Mouse (Mus musculus): ENCODE results near the gene Clk4.

The Clk4 gene

DNA sequence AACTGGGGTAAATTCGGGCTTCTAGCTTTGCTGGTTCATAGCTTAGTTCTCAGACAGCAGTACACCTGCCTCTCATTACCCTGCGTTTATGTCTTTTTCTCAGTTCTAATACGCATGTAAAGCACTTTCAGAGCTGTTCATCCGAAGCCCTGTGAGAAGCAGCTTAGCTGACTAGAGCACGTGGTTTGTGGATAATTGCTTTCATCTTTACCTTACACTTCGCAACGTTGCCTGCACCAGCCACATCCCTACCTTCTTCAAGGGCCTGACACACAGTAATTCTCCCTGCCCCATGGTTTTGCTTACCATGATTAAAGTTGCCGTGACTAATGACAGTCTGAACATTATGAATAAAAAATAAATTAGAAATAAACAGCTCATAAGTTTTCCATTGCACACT lies 50.3 kb downstream of the Clk4 start:
- DNase-seq (ENCODE audit: low spot score): no peak

DNA sequence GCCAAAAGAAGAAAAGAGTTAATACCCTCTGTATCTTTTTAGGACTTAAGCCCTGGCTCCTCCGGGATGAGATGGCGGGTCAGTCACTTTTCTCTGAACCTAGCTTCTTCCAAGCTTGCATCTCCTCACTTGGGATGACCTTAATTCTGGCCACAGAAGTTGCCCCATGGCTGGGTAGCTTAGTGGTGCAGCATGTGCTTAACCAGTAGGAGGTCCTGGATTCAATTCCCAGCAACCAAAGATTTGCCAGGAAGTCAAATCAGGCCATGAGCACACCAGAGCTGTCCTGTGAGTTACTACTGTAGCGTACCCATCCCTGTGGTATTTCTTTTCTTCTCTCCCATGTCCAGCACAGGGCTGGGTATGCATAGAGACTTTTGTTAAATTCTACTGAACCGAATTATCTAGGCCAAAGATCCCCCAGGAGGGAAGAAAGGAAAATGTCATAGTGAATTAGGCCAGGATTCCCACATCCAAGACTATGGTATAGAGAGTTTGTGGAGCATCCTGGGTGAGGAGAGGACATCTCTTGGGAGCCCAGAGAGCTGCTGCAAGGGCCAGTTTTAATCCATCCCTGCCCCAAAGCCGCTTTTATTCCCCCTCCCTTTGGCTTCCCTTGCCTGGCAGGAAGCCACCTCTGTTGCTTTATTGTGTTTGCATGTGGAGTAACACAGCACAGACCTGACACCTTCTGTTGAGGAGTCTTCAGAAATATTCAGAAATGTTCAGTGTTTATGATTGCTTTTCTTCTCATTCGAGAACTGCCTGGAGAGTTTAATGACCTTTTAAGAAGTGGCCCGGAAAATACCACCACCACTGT lies 54.7 kb downstream of the Clk4 start:
- no peak for DNase-seq (ENCODE audit: low spot score)

DNA sequence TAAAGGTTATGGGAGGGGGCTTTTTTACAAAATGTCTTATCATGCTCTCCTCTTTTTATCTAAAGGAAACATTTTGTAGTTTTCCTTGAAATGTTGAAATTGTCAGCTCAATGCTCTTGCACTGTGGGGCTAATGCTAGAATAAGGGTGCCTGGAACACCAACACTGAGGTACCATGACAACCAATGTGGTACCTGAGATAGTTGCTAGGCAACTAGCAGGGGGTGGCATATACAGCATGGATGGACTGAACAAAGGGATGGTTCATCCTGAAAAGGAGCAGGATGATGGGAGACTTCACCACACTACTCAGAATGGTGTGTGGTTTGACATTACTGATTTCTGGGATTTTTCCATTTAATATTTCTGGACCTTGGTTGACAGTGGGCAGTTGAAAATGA lies 59.1 kb downstream of the Clk4 start:
- DNase-seq (ENCODE audit: low spot score): no peak

DNA sequence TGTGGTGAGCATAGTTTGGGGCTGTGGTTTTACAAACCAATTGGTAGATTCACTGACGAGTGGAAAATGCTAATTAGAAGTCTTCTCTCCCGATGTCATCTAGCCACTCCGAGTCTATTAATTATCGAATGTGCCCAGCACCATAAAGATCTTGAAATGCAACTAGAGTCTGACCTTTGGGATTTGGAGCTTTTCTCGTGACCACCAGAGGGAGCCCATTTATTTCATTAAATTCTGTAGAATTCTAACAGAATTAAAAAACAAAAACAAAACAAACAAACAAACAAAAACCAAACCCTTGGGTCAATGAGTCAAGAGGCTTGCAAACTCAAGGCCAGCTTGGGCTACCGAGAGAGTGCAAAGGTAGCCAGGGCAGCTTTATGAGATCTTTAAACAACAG lies 65.4 kb downstream of the Clk4 start:
- no peak for DNase-seq (ENCODE audit: low spot score)

DNA sequence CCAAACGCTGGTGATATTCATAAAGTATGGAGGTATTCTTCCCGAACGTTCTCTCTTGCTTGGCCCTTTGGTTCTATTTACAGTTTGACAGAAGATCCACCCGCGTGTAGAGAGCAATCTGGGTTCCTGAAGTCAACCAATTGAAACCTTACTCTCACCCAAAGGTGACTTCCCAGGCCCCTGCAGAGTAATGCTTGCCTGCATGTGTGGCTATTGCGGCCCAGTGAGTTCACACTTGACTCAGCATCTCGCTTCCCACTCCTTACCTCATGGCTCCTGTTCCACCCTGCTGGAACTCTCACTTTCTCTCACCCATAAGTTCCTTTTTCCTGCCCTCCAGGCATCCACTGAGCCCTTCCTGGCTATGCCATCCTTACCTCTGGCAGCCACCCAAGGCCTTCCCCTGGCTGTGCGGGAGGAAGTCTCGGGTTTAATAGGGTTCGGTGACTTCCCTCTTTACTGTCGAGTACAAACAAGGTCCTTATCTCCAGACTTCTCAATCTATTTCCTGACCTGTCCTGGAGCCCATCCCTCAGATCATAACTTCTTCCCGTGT lies 66.9 kb downstream of the Clk4 start:
- DNase-seq (ENCODE audit: low spot score): no peak

DNA sequence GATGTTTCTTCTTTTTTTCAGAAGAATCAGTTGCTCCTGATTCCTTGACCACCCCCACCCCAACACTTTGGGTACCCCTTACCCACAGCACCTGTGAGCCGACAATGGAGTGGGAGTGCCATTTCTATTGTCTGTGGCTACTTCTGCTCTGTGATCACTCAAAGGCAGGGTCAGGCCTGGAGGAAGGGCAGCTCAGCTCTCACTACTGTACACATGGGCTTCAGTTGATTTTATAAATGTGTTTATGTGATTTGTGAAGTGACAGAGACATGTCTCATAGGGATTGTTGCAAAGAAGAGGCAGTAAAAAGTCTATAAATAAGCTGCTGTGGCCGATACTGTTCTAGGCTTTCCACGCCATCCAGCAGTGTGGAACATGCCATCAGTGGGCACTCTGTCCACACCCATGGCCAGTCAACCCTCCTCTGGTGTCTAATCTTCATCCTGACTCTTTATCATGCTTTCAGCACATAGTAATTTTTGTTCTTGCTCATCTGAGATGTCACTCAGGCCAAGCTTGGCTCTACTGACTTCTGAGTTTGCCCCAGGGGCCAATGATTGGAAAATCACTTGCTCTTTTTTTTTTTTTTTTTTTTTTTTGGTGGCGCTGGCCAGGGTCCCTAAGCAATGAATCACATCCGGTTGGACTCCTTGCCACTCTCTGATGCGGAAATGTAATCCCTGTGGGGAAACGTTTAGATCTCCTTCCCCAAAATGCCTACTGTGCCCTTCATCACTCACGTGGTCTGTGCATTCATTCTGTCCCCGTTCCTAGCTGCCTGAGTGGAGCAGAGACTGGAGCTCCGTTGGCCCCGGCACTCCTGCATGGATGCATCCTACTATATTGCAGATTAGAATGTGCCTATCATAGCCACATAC lies 68.5 kb downstream of the Clk4 start:
- DNase-seq (ENCODE audit: low spot score): no peak

Measured in ovary, postnatal 14 days (tissue).